Mouse (Mus musculus): ENCODE results near the gene Diaph2.
A peak's percentile ranks its signal among the peaks of the same experiment; 100 is the strongest.
"Not testable (repeated sequence)": the region's sequence is repeated elsewhere in the genome, so short reads cannot be mapped to it uniquely, and the experiment has no call there.

Gene Diaph2

GRCm38 (mm10) chrX:129799920-129800319 lies 50.4 kb downstream of the Diaph2 start:
- DNase-seq (ENCODE audit: extremely low read depth, low read depth, low spot score), result not testable (repeated sequence)

- DNase-seq (ENCODE audit: extremely low read depth, low read depth, low spot score), result no peak
These were observed 82.4 kb downstream of the Diaph2 start for GRCm38 (mm10) chrX:129831903-129832302.

DNA sequence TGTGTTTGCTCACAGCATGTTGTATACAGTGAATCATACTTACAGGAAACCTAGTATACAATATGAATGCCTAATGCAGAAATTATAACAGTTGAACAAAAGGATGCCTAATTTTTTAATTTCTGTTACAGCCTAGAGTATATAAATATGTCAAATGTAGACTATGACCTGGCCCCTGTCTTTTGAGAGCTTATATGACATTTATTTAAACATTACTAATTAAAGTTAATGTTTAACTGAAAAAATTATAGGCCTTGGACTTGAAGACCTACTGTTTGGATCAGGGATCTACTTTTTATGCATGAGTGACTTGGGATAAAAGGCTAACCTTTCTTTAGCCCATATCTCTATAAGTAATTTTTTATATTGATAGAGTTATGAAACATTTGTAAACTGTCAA lies 84.3 kb downstream of the Diaph2 start:
- no peak for DNase-seq (ENCODE audit: extremely low read depth, low read depth, low spot score)

DNA sequence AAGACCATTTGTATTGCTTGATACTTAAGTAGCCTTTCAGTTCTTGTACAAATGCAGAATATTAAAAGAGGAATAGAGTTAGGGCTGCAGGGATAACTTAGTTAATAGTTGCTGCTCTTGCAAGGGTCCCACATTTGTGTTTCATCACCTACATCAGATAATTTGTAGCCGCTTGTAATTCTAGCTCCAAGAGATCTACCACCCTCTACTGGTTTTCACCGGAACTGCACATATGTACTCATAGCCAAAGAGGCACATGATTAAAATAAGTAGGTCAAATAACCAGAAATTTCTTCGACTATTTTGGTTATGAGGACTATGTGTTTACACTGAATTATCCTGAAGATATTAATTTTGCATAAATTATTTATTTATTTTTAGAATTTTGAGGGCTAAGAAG lies 134.9 kb downstream of the Diaph2 start:
- DNase-seq (ENCODE audit: extremely low read depth, low read depth, low spot score), result no peak

- DNase-seq (ENCODE audit: extremely low read depth, low read depth, low spot score), result no peak
These were observed 176.3 kb downstream of the Diaph2 start for GRCm38 (mm10) chrX:129925806-129926205.

- DNase-seq (ENCODE audit: extremely low read depth, low read depth, low spot score), result no peak
These were observed 225.3 kb downstream of the Diaph2 start for GRCm38 (mm10) chrX:129974816-129975215.

GRCm38 (mm10) chrX:130008210-130008609 lies 258.7 kb downstream of the Diaph2 start:
- DNase-seq (ENCODE audit: extremely low read depth, low read depth, low spot score), result no peak

DNA sequence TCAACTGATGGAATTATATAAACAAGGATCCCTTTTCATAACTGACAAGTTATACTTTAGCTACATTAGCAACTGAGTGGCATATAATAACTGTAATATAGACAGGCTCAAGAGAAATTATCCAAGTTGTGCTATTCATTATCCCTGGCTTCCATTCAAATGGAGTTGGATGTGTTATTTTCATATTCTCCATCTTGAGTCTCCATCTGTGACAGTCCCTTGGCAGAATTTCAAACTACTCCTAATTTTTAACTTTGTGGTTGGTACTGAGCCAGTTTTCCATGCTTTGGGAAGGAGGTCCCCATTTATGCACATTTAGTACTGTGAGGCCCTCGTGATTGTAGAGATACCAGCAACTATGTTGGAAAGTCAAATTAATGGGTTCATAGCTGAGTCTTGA lies 270.2 kb downstream of the Diaph2 start:
- no peak for DNase-seq (ENCODE audit: extremely low read depth, low read depth, low spot score)

DNA sequence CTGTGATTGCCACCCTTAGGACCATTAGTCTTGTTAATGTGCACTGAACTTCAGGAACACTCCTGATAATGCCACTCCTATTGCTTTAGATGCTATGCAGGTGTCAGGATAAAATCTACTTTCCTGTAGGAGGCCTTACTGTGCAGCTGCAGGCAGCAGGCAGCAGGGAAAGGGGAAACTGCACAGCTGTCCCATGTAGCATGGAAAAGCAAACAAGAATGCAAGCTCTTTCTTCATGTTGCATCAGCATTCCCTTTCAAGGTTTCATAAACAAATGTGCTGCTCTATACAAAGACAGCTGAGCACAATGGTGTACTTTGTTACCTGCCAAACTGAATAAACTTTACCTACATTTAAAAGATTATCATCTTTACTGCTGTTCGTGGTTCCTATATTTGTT lies 295.0 kb downstream of the Diaph2 start:
- no peak for DNase-seq (ENCODE audit: extremely low read depth, low read depth, low spot score)

- DNase-seq (ENCODE audit: extremely low read depth, low read depth, low spot score), result no peak
These were observed 399.7 kb downstream of the Diaph2 start for GRCm38 (mm10) chrX:130149216-130149615.

- DNase-seq (ENCODE audit: extremely low read depth, low read depth, low spot score), result peak; percentile 4
These were observed 402.6 kb downstream of the Diaph2 start for GRCm38 (mm10) chrX:130152164-130152563.

DNA sequence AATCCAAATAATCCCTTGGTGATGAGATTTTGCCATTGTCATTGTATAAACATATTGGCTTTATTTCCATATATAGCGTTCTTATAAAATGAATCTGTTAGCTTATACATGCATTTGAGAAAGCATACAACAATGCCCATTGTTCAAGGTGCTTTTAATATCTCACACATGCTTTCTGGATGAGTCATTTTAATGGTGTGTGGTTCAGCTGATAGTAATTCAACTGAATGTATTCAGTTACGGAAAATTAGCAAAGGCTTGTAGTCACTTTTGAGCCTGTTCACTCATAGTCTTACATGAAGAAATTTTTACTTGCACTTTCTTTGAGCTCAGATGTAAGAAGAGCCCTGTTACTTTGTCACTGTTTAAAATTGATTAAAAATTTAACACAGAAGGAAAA lies 423.6 kb downstream of the Diaph2 start:
- DNase-seq (ENCODE audit: extremely low read depth, low read depth, low spot score), result no peak

DNA sequence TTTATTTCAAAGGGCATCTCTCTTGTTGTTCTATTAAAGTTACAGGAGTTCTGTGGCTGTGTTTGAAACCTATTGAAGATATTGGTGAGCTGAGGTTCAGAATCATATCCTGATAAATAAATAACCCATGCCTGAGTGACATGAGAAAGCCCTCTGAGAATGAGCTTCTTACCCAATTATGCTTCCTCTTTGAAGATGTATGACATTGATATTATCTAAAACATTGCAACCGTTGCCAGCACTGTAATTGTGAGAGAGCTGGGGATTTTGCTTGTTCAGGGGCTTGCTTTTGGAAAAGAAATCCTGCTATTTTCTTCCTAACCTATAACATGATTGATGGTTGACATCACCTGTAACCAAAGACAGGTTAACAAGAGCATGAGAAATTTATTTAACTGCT lies 438.3 kb downstream of the Diaph2 start:
- no peak for DNase-seq (ENCODE audit: extremely low read depth, low read depth, low spot score)

GRCm38 (mm10) chrX:130188449-130188848 lies 438.9 kb downstream of the Diaph2 start:
- no peak for DNase-seq (ENCODE audit: extremely low read depth, low read depth, low spot score)

DNA sequence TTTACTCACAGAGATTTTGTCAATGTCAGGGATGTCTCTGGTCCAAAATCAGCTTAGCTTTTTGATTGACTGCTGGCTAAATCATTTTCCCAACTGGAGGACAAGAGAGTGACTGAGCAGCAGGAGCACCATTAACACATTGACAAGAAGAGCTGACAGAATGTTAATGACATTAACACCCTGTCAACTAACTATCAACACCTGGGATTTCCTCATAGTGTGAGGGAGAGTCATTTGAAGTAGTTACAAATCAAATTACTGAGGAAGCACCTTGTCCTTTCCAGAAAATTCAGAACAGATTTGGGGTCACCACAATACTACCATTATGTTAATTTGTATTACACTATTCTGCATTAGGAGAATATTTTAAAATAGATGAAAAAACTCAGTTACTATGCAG lies 439.7 kb downstream of the Diaph2 start:
- no peak for DNase-seq (ENCODE audit: extremely low read depth, low read depth, low spot score)

DNA sequence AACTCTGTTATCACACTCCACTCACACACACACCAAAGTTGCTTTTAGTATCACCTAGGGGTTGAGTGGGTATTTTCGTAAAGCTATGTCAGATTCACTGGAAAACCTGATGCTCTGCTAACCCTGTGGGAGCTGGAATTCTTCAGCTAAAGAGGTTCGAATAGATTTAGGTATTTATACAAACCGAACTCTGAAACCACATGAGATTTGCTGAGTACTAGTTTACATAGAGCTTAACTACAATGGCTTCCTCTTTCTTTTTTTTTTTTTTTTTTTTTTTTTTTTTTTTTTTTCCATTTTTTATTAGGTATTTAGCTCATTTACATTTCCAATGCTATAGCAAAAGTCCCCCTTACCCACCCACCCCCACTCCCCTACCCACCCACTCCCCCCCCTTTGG lies 447.9 kb downstream of the Diaph2 start:
- not testable (repeated sequence) for DNase-seq (ENCODE audit: extremely low read depth, low read depth, low spot score)

- DNase-seq (ENCODE audit: extremely low read depth, low read depth, low spot score), result no peak
These were observed 455.7 kb downstream of the Diaph2 start for GRCm38 (mm10) chrX:130205243-130205642.

DNA sequence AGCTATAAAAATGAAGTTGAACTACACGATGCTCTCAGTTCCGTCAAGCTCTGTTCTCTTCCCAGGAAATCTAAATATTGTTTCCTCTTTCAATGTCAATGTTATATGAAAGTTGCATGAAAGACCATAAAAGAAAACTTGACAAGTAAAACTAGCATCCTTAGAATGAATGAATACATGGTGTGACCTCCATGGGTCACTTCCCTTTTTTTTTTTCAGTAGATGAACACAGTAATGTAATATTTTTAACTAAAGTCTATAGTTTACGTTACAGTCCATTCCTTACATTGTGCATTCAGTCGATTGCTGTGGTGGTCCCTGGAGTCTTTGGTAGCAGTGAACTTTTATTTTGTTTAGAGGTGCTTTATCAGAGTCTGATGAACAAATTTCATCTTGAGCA lies 462.7 kb downstream of the Diaph2 start:
- DNase-seq (ENCODE audit: extremely low read depth, low read depth, low spot score), result no peak

DNA sequence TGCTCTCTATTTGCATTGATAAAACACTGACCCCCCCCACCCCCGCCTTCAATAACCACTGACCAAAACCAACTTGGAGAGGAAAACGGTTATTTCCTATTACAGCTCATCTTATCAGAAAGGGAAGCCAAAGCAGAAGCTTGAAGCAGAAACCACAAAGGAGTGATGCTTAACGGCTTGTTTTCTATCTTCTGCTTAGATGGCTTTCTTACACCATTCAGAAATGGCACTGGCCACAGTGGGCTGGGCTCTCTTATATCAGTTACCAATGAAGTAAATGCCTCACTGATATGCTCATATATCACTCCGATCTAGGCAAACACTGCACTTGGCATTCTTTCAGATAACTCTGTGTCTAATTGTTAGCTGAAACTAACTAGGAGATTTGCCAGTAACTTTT lies 463.2 kb downstream of the Diaph2 start:
- no peak for DNase-seq (ENCODE audit: extremely low read depth, low read depth, low spot score)

- DNase-seq (ENCODE audit: extremely low read depth, low read depth, low spot score), result no peak
These were observed 480.5 kb downstream of the Diaph2 start for GRCm38 (mm10) chrX:130230045-130230444.

DNA sequence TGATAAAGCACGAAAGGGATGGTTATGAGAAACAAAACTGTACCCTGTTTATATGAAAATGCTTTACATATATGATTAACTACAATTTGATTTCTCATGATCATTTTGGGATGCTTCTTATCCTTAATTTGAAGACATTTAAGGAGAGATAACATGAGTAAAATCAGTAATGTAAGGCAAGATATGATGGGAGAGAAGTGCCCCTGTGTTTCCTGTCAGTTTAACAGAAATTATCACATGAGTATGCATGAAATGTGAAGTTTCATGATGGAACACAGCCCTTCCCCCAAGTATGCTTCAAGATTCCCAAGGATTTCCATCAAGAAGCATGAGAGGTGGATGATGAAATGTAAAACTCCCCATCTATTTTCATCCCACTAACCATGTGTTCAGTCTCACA lies 485.6 kb downstream of the Diaph2 start:
- DNase-seq (ENCODE audit: extremely low read depth, low read depth, low spot score), result no peak

DNA sequence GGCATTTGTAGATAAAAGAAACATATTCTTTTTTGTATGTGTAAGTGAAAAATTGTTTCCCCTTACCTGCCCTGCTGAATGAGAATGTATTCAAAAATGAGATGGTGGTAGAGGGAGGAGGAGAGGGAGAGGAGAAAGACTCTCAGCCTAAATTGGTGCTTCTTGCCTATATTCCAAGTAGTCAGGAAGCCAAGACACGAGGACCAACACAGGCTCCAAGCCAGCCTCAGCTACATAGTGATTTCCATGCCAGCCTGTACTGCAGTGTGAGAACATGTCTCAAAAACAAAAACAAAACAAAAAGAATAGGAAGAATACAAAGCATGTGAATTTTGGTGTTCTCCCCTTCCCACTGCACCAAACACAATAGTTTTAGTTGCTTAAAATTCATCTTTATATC lies 497.1 kb downstream of the Diaph2 start:
- DNase-seq (ENCODE audit: extremely low read depth, low read depth, low spot score), result no peak

DNA sequence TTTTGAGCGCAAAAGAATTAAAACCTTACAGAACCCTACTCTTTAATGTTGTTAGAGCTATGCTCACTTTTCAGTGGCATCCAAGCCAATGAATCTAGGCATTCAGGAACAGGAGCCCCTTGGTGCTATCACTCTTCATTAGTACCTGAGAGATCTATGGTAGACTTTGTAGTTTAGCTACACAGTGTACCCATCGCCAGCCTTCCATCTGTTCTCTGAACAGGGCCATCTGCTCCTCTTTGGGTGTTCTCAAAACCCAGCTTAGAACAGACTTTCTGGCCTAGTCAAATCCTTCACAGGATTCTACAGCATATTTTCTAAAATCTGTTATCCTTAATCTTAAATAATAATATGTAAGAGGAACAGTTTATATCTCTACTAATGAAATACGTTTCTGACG lies 504.1 kb downstream of the Diaph2 start:
- DNase-seq (ENCODE audit: extremely low read depth, low read depth, low spot score), result no peak

GRCm38 (mm10) chrX:130265707-130266106 lies 516.2 kb downstream of the Diaph2 start:
- DNase-seq (ENCODE audit: extremely low read depth, low read depth, low spot score), result no peak

Measured in fat pad, adult 2 months (tissue).